Mouse (Mus musculus) testis, adult 2 months (tissue): Measurements from ENCODE around the gene Tmem164. TPM values are rescaled to one million over a fixed set of nuclear protein-coding genes. Genes with fewer than 3 reads are reported as not detected.

Experiments
- H3K27ac ChIP-seq: fragments of 200-500 bp; 2 replicates; pipeline ENCODE4 v1.5.1; 2012; ENCODE audit warnings: low read depth, low read length; ENCODE audit not compliant: control insufficient read depth, insufficient read depth
- H3K27me3 ChIP-seq: fragments of 200-500 bp; 2 replicates; pipeline ENCODE4 v1.6.1; 2012; ENCODE audit warnings: mild to moderate bottlenecking, low read length, moderate library complexity; ENCODE audit not compliant: control insufficient read depth, insufficient read depth
- H3K36me3 ChIP-seq: fragments of 200-500 bp; 2 replicates; pipeline ENCODE4 v1.6.1; 2012; ENCODE audit warnings: mild to moderate bottlenecking, low read length; ENCODE audit not compliant: control insufficient read depth, insufficient read depth
- H3K4me1 ChIP-seq: fragments of 200-500 bp; 2 replicates; pipeline ENCODE4 v1.6.1; 2012; ENCODE audit warnings: low read length; ENCODE audit not compliant: control insufficient read depth, insufficient read depth
- H3K4me3 ChIP-seq: fragments of 200-500 bp; 2 replicates; pipeline ENCODE4 v1.5.1; 2012; ENCODE audit warnings: low read depth, mild to moderate bottlenecking, low read length, moderate library complexity, mixed read lengths; ENCODE audit not compliant: control insufficient read depth
- CTCF ChIP-seq: fragments of 200-500 bp; IDR thresholded peaks from 2 replicates; pipeline ENCODE4 v1.5.1; 2012; ENCODE audit warnings: low read depth, mild to moderate bottlenecking, inconsistent platforms, low read length, moderate library complexity; ENCODE audit not compliant: control insufficient read depth, insufficient read depth, insufficient replicate concordance
- POLR2A ChIP-seq: fragments of 200-500 bp; IDR thresholded peaks from 2 replicates; pipeline ENCODE4 v1.6.1; 2012; ENCODE audit warnings: low read depth, mild to moderate bottlenecking, inconsistent platforms, low read length, moderate library complexity; ENCODE audit not compliant: control insufficient read depth
- polyA plus RNA-seq: library from polyadenylated mRNA; depleted of rRNA; stranded (reverse); fragments of >200 nt; gene quantifications from 2 replicates; pipeline ENCODE4 v1.2.3, GENCODE M21; 2012

The Tmem164 gene
- polyA plus RNA-seq, 1 experiment = 5.5 TPM

- Histone ChIP-seq H3K27me3 (no peaks in the 10 kb centered on the region), H3K4me1 (peaks cover 10% of the 10 kb centered on the region), H3K4me3 (peak overlapping the region; percentile 74), H3K27ac (peak overlapping the region; percentile 58), H3K36me3 (no peaks in the 10 kb centered on the region)
- TF ChIP-seq POLR2A = no peak
- no peak for TF ChIP-seq CTCF
Observed at GRCm38 (mm10) chrX:142681616-142682141, 473 bp downstream of the Tmem164 start.

DNA sequence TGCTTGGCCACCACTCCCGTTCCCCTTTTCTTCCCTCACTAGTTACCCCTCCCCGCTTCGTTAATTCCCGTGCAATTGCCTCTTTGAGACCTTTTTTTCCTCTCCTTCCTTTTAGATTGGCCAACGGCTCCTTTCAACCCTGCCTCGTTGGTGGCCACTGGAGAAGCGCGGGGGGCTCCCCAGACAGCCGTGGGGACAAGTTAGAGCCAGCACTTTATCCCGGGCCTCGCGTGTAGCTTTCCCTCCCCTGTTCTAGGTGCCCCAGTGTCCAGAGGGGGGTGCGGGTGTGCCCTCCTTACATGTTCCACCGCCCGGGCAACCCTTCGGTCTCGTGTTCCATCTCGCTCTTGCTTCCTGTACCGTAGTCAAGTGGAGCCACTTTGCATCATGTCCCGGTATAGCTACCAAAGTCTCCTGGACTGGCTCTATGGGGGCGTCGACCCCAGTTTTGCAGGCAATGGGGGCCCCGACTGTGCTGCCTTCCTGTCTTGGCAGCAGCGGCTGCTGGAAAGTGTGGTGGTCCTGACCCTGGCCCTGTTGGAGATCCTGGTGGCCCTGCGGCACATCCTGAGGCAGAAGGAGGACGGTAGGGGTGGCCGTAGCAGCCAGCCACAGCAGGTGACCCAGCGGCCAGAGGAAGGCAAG lies 1.1 kb downstream of the Tmem164 start:
- Histone ChIP-seq H3K36me3 (no peaks in the 10 kb centered on the region), H3K27ac (peak overlapping the region; percentile 29; the same call in 1 of the 2 replicates), H3K27me3 (no peaks in the 10 kb centered on the region), H3K4me3 (peak overlapping the region; percentile 74), H3K4me1 (peaks cover 10% of the 10 kb centered on the region)
- TF ChIP-seq POLR2A = no peak
- TF ChIP-seq CTCF = no peak

DNA sequence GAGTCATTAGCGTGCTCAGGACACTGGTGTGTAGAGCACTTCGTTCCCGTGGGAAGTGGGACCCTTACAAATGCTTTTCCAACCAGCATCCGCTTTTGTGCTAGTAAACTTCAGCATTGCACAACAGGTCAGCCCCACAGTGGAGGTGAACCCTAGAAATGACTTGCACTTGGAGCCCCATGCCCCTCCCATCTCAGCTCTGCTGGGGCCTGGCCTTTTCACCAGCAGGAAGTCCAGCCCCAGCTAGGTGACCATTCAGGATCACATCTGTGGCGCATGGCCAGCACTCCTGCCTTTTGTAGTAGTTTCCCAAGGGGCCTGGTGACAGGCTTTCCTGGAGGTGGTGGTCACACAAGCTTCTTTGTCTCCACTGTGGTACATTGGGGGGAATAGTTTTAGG lies 1.8 kb downstream of the Tmem164 start:
- Histone ChIP-seq H3K27me3 (no peaks in the 10 kb centered on the region), H3K4me1 (peaks cover 10% of the 10 kb centered on the region), H3K36me3 (no peaks in the 10 kb centered on the region), H3K27ac (peak overlapping the region; percentile 32; the same call in 1 of the 2 replicates), H3K4me3 (peak overlapping the region; percentile 0)
- TF ChIP-seq CTCF (no peak), POLR2A (no peak)

DNA sequence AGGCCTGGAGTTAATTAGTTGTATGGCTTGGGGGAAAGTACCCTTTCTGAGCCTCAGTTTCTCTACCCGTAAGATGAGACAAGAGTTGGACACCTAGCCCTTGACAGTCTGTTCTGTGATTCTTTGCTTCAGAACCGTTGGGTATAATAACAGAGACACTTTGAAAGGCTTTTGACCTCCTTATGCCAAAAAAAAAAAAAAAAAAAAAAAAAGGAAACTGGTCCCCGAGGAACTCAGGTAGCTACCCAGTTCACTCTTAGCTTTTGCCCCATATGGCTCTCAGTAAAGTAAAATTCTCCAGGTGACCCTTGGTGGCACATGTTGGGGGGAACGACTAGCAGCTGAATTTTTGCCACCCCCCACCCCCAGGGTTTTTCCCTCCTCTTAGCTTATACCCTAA lies 3.5 kb downstream of the Tmem164 start:
- H3K4me3 ChIP-seq = no peak overlapping the region
- no peaks in the 10 kb centered on the region for H3K36me3 ChIP-seq
- H3K4me1 ChIP-seq = peaks cover 10% of the 10 kb centered on the region
- H3K27me3 ChIP-seq = no peaks in the 10 kb centered on the region
- TF ChIP-seq POLR2A = no peak
- TF ChIP-seq CTCF = no peak
- H3K27ac ChIP-seq = no peak overlapping the region

DNA sequence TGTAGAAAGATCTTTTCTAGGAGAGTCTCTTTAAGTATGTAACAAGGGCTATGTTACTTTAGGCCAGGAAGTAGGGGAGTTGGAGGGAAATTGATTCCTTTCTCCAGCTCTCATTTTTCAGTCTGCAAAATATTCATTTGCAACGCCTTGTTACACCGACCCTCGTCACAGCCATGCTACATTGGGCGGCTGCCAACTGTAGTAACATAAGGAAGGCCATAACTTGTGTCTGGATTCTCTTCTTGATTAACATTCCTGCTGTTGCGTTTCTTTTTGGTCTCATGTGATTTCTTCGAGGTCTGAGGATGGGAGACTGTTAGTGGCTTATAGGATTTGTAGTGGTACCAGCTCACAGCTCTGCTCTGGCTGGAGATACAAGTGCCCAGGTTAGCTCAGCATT lies 4.5 kb downstream of the Tmem164 start:
- no peaks in the 10 kb centered on the region for H3K27me3 ChIP-seq

DNA sequence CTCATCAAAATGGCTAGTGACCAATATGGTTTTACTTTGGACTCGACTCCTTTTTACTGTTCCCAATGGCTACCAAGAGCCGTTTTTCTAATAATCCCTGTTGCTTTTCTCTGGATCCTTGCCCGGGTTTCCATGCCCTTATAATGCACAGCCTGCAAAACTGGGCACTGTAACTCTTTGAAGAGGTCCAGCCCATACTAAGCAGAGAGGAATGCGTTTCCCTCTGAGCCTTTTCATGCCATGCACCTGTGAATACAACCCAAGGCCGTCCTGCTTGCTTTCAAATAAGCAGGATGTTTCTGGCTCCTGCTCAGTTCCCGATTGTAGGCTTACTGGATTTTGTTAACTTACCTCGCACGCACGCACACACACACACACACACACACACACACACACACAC lies 7.3 kb downstream of the Tmem164 start:
- Histone ChIP-seq H3K36me3 (no peaks in the 10 kb centered on the region), H3K4me3 (no peak overlapping the region), H3K27ac (no peak overlapping the region), H3K27me3 (no peaks in the 10 kb centered on the region), H3K4me1 (no peaks in the 10 kb centered on the region)
- no peak for TF ChIP-seq POLR2A
- no peak for TF ChIP-seq CTCF

More for the DNA sequence above, 4.5 kb downstream of the Tmem164 start:
- Histone ChIP-seq H3K36me3 (no peaks in the 10 kb centered on the region), H3K27ac (no peak overlapping the region), H3K4me1 (peaks cover 10% of the 10 kb centered on the region), H3K4me3 (no peak overlapping the region)
- TF ChIP-seq POLR2A (no peak), CTCF (no peak)

DNA sequence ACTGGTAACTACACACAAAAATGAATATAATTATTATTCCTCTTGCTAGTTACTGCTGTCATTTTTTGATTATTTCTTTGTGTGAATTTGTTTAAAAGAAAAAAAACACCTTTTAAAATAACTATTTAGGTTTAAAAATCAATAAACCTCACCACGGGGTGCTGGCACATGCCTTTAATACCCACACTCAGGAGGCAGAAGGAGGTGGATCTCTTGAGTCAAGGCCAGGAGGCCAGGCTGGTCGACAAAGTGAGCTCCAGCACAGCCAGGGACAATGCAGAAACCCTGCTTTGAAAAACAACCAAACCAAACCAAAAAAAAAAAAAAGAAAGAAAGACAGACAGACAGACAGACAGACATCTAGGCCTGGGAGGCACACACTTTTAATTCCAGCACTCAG lies 12.1 kb downstream of the Tmem164 start:
- TF ChIP-seq CTCF = no peak
- no peak for TF ChIP-seq POLR2A
- H3K27me3 ChIP-seq = no peaks in the 10 kb centered on the region
- H3K4me1 ChIP-seq = no peaks in the 10 kb centered on the region
- H3K4me3 ChIP-seq = no peak overlapping the region
- H3K27ac ChIP-seq = no peak overlapping the region
- H3K36me3 ChIP-seq = no peaks in the 10 kb centered on the region
